Mouse (Mus musculus) heart, adult 8-10 months (tissue): ENCODE results near the gene Kcnj4. TPM values are rescaled to one million over a fixed set of nuclear protein-coding genes. Genes with fewer than 3 reads are reported as not detected.

ENCODE experiments used
- DNase-seq: peaks from one replicate; pipeline ENCODE4 v3.0.0; 2022; ENCODE audit warnings: low spot score
- total RNA-seq, 4 experiments: library from RNA; stranded (reverse); gene quantifications; 2 replicates each; pipeline ENCODE4 v1.2.4; 2022

Gene Kcnj4
- total RNA-seq, 4 experiments from 2014 or later: 0.92 to 1.6 (median 1.4) TPM

DNA sequence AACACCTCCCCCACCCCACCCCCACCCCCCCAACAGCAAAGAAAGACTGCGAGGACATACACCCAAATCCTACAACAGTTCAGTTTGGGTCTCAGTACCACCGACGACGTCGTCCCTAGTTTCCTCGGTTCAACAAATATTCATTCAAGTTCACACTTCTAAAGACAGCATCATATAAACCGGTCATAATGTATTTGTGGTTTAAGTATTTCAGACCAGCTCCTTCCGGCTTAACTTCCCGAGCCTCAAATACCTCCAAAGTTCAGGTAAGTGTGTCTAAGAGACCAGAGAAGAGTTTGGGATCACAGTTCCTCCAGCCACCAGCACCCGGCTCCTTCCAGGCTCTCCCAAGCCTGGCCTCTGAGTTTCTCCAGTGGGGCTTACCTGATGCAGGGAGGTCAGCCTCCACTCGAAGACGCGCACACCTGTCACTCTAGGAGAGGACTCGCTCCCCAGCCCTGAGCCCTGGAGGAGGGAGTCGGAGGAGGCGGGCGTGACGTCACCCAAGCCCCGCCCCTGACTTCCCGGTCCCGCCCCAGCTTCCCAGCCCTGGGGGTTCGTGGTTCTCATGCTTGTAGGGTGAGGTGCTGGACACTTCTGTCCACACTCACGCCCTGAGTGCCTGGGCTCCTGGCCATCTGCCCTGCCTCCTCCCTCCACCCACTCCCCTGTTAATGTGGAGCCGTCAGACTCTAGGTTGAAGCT lies 49.8 kb downstream of the Kcnj4 start, which contains the start of gene Csnk1e:
Gene Csnk1e, minus strand, starts transcription at position 461 of the 705 bp plus-strand sequence.
- peak; percentile 61 for DNase-seq

DNA sequence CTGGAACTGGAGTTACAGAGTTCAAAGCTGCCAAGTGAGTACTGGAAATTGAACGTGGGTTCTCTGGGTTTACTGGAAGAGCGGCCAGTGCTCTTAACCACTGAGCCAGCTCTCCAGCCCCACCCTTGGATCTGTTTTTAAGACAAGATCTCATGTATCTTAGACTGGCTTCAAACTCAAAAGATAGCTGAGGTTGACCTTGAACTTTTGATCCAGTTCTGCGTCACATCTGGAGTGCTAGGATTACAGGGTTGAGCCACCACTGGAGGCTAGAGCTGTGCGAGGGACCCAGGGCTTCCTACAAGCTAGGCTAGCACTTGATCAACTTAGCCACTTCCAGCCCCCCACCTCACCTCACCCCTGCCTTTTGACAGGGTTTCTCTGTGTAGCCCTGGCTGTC lies 51.2 kb downstream of the Kcnj4 start:
- no peak for DNase-seq

DNA sequence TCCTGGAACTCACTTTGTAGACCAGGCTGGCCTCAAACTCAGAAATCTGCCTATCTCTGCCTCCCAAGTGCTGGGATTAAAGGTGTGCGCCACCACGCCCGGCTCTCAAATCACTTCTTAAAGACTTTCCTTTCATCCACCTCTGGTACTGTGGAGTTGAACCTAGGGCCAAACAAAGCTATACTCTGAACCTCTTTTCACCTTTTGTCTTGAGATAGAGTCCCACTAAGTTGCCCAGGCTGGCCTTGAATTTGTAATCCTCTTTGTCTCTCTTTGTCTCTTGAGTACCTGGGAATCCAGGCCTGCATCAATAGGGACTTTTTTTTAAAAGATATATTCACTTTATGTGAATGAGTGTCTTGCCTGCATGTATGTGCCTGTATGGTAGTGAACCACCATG lies 57.0 kb downstream of the Kcnj4 start:
- no peak for DNase-seq

DNA sequence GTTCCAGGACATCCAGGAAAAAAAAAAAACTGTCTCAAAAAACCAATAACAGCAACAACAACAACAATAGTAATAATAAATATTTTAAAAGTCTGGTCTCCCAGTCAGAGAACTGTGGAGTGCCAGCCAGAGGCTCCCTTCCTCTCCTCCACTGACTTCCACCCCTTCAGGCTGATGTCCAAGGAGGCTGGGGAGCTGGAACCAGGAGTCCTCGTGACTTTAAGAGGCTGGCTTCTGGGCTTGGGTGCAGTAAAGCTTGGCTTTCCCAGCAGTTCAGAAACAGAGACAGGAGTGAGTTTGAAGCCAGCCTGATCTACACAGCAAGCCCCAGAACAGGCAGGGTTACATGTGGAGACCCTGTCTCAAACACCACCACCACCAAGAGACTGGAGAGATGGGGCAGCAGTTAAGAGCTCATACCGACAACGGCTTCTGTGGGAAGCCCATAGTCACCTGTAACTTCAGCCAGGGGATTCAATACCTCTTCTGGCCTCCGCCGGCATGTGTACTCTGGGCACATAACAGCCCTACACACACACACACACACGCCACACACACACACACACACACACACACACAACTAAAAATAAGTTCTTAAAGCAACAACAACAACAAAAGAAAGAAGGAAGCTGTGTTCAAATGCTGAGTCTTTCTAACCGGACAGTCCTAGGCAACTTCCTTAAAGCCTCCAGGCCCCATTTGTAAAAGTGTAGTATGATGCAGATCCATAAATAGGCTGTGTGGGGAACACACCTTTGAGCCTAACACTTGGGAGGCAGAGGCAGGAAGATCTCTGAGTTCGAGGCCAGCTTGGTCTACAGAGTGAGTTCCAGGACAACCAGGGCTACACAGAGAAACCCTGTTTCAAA lies 59.0 kb downstream of the Kcnj4 start:
- DNase-seq: no peak

DNA sequence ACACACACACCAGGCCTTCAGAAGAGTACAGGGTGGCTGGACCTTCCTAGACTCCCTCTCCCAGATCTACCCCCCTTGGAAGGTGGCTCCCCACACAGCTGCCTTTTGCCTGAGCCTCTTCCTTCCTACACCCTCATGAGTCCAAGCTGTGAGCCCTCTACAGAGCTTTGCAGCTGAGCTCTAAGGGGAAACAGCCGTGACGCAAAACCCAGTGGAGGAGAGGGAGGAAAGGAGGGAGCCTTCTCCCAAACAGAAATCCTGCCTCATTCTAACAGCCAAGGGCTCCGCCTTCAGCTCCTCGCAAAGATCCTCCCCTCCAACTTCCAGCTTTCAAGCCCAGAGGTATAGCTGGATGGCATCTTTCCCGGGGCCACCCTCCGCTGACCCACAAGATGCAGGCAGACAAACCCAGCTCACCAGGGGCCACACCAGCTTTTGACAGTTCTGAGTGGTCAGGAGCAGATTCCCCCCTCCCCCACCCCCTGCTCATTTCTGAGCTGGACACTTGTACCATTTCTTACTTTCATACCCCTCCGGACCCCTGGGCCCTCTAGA lies 61.1 kb downstream of the Kcnj4 start:
- DNase-seq: no peak

DNA sequence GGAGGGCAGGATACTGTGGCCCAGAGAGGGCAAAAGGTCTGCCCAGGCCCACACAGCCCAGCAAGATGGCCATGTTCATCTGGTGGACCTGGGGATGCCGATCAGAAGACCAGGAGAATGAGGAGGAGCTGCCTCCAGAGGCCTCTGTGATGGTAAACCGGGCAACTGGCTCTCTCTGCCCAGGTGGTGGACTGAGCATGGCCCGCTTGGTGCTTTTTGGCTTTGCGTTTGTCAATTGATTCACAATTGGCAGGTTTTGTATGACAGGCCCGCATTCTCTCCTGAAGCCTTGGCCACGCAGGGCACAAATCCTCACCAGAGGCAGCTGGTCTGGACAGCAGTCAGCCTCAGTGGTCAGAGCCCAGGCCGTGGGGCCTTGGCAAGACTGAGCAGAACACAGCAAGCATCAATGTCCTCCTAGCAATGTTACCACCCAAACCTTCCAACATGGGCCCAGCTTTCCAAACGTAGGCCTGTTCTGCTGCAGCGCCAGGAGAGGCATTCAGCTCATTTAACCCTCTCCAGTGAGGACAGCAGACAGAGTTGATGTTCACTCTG lies 62.0 kb downstream of the Kcnj4 start:
- DNase-seq: no peak

DNA sequence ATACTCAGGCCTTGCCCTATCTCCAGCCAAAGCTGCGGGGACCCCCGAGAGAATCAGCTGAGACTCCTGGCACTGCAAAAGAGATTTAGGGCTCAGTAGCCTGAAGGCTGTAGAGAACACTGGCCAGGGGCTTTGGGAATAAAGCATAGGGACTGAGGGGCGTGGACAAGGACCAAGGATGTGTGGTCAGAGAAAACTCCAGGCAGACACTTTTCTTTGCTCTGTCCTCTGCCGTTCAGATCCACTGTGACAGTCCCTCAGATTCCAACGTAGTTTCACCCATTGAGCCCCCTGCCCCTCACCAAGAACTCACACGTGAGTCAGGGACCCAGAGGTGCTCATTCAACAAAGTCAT lies 62.8 kb downstream of the Kcnj4 start:
- no peak for DNase-seq

DNA sequence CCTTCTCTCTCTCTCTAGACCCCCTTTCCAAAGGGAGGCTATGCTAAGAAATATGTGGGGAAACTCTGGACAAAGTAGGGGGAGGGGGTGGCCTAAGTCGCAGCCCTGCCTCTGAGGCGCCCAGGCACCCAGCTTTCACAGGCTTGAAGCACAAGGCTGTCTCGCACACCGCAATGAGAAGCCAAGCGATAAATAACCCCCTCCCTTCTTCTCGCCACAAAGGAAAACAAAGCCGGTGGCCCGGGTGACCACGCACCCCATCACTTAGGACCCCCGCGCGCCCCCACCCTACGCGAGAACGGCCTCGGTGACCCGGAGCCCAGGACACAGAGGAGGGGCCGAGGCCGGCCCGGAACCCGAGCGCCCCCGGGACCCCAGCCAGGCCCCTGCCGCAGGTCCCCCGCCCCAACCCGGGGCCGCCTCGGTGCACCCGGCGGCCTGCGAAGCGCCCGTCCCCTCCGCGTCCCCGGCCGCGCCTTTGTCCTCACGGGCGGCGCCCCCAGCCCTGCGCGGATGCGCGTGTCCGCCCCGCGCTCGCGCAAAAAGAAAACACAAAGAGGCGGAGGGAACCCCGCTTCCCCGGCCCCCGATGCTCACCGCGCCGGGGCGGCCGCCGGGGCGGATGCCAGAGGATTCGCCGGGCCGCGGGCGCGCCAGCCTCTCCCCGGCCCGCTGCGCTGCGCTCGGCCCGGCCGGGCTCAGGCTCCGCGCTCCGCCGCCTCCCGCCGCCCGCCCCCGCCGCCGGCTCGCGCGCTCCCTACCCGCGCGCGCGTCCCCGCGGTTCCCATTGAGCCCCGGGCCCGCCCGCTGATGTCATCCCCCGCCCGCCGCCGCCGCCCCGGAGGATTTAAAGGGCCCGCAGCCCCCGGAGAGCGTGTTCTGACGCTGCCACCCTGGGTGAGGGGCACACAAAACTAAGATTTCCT lies 63.4 kb downstream of the Kcnj4 start:
- peak; percentile 86 for DNase-seq

DNA sequence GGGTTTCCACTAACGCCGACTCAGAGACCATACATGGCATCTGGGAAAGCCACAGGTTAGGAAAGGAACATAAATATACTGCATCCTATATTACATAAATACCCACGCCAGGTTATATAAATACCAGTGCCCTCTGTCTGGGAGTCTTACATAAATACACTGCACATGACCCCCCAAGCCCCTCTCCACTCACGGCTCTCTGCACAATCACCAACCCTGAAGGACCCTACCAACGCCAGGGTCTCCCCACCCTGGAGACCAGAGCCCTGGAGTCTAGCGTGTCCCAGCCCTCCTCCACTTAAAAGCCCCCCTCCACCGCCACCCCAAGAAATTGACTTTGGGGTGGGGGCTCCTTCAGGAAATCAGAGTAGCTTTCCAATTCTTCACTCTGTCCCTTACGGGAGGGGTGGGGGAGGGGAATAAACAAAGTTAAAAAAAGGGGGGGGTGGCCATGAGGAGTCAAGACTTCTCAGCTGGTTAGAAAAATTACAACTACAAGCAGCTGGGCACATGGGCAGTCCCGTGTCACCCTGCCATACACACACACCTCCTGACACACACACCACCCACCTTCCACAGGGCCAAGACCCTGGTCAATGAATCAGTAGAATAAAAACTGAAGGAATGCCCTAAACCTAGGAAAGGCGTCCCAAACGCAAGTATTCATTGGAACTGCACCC lies 64.2 kb downstream of the Kcnj4 start:
- no peak for DNase-seq

DNA sequence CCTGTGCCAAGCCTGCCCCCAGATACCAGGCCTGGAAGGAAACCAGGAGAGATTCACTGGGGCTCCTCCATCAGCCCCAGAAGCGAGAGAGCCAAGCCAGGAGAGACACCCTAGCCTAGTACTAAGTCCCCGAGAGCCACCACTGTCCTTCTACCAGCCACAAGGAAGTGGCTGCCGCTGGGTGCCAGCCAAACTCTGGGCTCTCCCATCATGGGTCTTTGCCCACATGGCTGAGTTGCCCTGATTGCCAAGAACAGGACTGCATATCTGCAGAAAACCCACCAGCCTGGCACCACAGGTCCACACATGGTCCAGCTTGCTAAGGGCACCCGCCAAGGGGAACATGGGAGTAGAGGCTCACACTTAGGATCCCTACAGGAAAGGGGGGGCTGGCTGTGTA lies 64.8 kb downstream of the Kcnj4 start:
- peak; percentile 63 for DNase-seq

DNA sequence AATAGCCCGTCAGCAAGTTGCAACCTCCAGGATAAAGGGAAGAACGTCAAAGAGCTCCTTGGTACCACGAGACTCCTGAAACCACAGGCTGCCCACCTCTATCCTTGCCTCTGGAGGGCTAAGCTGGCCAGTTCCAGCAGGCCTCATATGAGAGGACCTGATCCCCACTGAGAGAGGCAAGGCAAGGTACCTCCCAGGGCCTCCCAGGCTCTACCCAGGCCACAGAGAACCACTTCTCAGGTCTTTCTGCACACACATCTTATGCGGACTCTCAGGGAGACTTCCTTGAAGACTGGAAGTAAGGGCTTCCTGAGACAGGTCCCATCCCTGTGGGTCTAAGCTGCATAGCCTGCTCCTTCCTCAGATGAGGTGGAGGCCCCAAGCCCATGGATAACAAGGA lies 65.7 kb downstream of the Kcnj4 start:
- no peak for DNase-seq

DNA sequence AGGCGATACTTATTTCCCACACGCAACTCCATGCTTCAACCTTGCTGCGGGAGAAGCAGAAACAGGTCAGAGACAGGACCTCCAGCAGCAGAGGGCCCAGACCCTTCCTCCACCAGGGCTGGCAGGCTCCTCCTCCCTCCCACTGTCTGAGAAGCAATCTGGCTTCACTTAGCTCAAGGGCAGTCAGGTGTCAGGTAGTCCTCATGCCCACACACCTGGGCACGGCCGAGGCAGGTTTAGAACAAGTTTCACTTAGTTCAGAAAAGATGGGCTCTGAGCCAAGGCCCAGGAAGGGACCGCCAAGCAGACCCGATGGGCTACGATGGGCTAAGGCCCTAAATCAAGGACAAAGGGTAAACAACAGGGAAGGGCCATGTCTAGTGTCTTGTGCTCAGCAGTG lies 66.2 kb downstream of the Kcnj4 start:
- DNase-seq: no peak

DNA sequence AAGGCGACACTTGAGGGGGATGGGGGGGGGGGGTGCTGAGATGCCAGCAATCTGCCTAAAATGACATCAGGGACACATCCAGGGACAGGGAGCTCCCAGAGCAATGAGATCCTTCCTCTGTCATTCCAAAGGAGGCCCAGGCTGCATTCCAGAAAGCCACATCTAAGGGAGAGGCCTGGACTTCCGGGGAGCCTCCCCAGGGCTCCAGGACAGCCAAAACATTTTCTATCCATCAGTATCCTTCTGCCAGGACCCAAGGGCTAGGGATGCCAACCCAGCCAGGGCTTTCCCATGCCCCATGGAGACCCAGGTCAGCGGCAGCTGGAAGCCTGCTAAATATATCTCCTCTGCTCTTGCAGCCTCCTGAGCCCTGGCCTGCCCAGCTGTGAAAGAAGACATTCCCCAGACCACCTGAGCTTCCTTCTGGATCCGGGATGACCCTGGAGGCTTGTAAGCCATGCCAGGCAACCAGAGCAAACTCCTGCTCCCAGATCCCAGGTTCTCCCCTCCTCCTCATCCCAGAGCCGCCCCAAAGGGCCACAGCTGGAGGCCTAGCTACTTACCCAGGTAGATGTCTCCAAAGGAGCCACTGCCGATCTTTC lies 66.7 kb downstream of the Kcnj4 start:
- DNase-seq: no peak

DNA sequence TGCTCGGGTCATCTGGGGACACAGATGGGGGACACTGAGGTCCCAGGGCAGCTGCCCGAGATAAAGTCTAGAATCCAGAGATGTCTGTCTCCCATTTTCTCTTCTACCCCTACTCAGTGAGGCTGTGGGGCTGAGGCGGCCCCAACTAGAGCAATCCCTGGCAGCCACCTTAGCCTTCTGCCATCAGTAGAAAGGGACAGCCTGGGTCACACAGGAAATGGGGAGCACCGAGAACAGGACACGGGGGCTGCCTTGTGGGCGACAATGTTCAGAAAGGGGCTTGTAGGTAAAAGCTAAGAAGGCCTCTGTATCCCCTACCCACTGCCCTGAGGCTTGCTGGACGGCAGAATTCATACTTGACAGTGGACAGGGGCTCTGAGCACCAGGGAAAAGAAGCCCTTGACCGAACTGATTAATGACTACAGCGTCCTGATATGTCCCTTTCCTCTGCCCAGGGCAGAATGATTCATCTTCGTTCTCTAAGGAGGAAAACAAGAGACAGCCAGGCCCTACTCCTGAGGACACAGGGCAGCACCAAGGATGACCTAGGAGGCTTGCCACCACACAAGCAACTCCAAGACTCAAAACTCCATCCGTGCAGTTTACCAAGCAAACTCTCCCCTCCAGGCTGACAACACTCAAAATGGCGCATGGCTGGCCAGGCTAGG lies 67.4 kb downstream of the Kcnj4 start:
- DNase-seq: no peak

DNA sequence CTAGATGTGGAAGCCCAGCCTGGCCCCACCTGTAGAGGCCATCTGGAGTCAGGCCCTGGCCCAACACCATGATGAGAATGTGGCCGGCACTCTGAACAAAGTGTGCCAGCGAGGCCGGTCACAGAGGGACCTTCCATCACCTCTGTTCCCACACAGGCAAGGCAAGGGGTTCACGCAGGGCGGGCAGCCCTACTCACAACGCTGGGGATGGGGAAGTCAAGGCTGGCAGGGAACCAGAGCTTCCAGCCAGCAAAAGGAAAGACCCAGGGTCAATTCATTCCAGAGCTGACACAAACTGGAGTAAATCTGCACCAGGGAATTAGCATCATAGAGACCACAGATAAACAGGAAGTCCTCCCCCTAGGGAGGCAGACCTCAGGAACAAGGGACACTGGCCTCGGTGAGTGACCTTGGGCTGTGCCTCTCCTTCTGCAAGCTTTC lies 68.5 kb downstream of the Kcnj4 start:
- peak; percentile 68 for DNase-seq

DNA sequence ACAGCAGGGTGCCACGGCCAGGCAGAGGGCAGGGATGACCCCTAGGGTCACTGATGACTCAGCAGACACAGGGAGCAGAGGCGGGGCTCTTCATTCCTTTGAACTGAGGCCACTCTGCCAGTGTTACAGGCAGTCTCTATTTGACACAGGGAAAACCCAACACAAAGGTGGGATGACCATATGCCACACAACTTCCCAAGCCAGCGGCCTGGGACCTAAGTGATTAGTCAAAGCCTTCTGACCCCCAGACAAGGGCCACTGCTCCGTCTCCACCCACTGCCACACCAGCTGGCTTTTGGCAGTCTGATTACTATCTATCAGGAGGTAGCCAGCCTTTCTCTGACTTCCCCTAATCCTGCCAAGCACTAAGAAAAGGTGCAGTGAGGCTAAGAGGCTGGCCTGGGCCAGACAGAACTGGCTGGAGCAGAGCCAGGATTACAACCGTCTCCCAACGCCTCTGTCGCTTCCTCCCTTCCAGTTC lies 69.8 kb downstream of the Kcnj4 start:
- no peak for DNase-seq
